Mouse (Mus musculus) ES-Bruce4 (cell line): ENCODE results near the gene Tap1. TPM values are rescaled to one million over a fixed set of nuclear protein-coding genes. Genes with fewer than 3 reads are reported as not detected.

Experiments used
- H3K27ac ChIP-seq: 2 replicates; pipeline ENCODE4 v1.5.1; 2012; ENCODE audit warnings: low read length, inconsistent platforms; ENCODE audit not compliant: insufficient read depth
- H3K27me3 ChIP-seq: 2 replicates; pipeline ENCODE4 v1.6.1; 2012; ENCODE audit warnings: mild to moderate bottlenecking, low read length, inconsistent platforms; ENCODE audit not compliant: control insufficient read depth, poor library complexity, insufficient read depth, severe bottlenecking
- H3K36me3 ChIP-seq: 2 replicates; pipeline ENCODE4 v1.6.1; 2012; ENCODE audit warnings: inconsistent platforms, mild to moderate bottlenecking, low read length, moderate library complexity; ENCODE audit not compliant: control insufficient read depth, poor library complexity, insufficient read depth, severe bottlenecking
- H3K4me1 ChIP-seq: one replicate; pipeline ENCODE4 v1.8.1; 2011; ENCODE audit warnings: low read length; ENCODE audit not compliant: control insufficient read depth, insufficient read depth
- H3K4me3 ChIP-seq: 2 replicates; pipeline ENCODE4 v1.5.1; 2011; ENCODE audit warnings: low read depth, mild to moderate bottlenecking, low read length
- H3K9ac ChIP-seq: 2 replicates; pipeline ENCODE4 v1.6.1; 2012; ENCODE audit warnings: low read depth, mild to moderate bottlenecking, inconsistent platforms; ENCODE audit not compliant: poor library complexity, severe bottlenecking
- H3K9me3 ChIP-seq: replicated peaks from 2 replicates; pipeline ENCODE4 v1.6.1; 2012; ENCODE audit warnings: mild to moderate bottlenecking, low read length, inconsistent platforms; ENCODE audit not compliant: control insufficient read depth, poor library complexity, insufficient read depth, severe bottlenecking
- CTCF ChIP-seq: IDR thresholded peaks from one replicate; pipeline ENCODE4 v1.8.1; 2011; ENCODE audit warnings: low read depth, low read length
- EP300 ChIP-seq: IDR thresholded peaks from 2 replicates; pipeline ENCODE4 v1.6.1; 2011; ENCODE audit warnings: low read depth, low read length; ENCODE audit not compliant: insufficient read depth
- POLR2A ChIP-seq: IDR thresholded peaks from one replicate; pipeline ENCODE4 v1.8.1; 2011; ENCODE audit warnings: low read length; ENCODE audit not compliant: insufficient read depth
- polyA plus RNA-seq: library from polyadenylated mRNA; stranded (reverse); fragments of >200 nt; gene quantifications from 2 replicates; pipeline ENCODE4 v1.2.4, GENCODE M21; 2011; ENCODE audit warnings: low read depth; ENCODE audit not compliant: missing spikeins, insufficient read depth, insufficient read length

Tap1 gene
- polyA plus RNA-seq, 1 experiment, result 24.6 TPM

DNA sequence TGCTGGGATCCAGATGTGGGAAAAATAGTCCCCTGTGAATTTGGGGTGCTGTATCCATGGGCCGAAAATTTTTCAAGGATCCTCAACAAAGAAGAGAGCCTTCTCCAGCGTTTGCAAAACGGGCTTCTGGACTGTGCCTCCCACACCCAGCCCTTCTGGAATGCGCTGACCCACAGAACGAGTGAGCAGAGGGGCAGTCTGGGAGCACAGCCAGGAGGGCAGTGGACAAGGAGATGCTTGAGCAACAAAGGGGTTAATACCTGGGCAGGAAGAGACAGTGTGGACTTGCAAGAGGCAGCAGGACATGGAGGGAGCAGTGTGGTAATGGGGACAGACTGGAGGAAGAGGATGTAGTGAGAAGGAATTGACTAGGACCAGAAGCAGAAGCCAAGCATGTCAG is 31.8 kb upstream of the Tap1 start:
- Histone ChIP-seq H3K27me3 (no peaks in the 10 kb centered on the region), H3K27ac (no peak overlapping the region), H3K4me3 (no peak overlapping the region), H3K9me3 (no peaks in the 10 kb centered on the region), H3K4me1 (no peaks in the 10 kb centered on the region), H3K9ac (no peak overlapping the region), H3K36me3 (no peaks in the 10 kb centered on the region)
- TF ChIP-seq CTCF, result no peak
- no peak for TF ChIP-seq EP300
- no peak for TF ChIP-seq POLR2A

DNA sequence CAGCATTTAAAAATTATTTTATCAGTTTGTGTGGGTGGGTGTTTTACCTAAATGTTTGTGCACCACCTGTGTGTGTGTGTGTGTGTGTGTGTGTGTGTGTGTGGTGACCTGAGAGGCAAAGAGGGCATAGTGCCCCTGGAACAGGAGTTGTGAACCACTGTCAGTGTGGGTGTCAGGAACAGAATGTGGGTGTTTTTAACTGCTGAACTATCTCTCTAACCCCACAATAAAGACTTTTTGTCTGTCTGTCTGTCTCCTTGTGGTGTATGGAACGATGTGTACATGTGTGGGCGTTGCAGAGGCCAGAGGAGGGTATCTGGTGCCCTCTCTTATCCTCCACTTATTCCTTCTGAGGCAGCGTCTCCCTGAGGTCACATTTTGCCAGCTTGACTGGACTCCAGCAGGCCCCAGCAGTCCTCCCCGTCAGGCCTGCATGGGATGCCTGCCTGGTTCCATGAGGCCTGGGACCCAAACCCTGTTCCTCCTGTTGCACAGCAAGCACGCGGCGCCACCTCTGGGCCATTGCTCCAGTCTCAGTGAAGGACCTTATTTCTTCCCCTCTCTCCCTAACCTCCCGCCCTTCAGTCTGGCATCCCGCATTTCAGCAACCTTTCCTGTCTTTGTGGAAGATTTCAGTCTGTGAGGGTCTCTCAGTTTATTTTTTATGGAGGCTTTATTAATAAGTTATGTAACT is 23.0 kb upstream of the Tap1 start:
- Histone ChIP-seq H3K4me3 (no peak overlapping the region), H3K9me3 (no peaks in the 10 kb centered on the region), H3K4me1 (peaks cover 2% of the 10 kb centered on the region), H3K9ac (no peak overlapping the region), H3K27me3 (no peaks in the 10 kb centered on the region), H3K27ac (no peak overlapping the region), H3K36me3 (no peaks in the 10 kb centered on the region)
- TF ChIP-seq CTCF, result peak; percentile 65
- no peak for TF ChIP-seq EP300
- no peak for TF ChIP-seq POLR2A

DNA sequence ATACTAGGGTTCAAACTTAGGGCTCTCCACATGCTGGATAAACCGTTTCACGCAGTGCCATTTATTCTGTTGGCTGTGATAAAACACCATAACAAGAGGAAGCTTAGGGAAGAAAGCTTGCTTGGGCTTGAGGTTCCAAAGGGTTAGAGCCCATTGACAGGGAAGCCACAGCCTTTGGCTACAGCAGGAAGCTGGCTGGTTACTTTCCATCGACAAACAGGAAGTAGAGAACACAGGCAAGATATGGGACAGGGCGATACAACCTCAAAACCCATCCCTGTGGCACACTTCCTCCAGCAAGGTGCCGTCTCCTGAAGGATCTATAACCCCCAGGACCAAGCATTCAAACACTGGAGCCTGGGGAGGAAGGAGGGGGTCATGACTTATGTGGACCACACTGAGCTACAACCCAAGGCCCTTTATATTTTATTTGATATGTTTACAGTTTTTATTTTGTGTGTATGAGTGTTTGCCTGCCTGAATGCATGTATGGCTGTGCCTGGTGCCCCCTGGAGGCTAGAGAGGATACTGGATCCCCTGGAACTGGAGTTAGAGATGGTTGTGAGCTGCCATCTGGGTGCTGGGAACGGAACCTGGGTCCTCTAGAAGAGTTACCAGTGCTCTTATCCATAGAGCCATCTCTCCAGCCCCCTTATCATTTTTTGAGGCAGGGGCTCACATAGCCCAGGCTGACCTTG is 22.2 kb upstream of the Tap1 start:
- no peaks in the 10 kb centered on the region for H3K36me3 ChIP-seq
- no peak overlapping the region for H3K9ac ChIP-seq
- no peak overlapping the region for H3K27ac ChIP-seq
- no peak overlapping the region for H3K4me3 ChIP-seq
- TF ChIP-seq EP300 (no peak), CTCF (peak; percentile 61), POLR2A (no peak)
- no peaks in the 10 kb centered on the region for H3K27me3 ChIP-seq
- peaks cover 2% of the 10 kb centered on the region for H3K4me1 ChIP-seq
- no peaks in the 10 kb centered on the region for H3K9me3 ChIP-seq

DNA sequence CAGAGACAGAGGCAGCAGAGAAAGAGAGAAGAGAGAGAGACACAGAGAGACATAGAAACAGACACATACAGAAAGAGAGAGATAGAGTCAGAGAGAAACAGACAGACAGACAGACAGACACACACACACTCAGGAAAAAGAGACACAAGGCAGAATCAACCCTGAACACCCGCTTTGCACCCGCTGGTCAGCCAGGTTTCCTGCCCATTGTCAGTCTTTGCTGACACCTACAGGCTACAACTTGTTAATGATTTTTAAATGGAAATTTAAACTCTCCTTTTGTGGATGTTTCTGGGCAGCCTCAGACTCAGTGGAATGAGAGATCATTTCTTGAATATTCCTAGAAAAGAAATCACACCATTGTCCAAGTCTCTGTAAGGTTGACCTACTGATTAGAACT is 18.1 kb upstream of the Tap1 start:
- Histone ChIP-seq H3K36me3 (no peaks in the 10 kb centered on the region), H3K9me3 (peaks cover 5% of the 10 kb centered on the region), H3K4me1 (no peaks in the 10 kb centered on the region), H3K27ac (no peak overlapping the region), H3K4me3 (no peak overlapping the region), H3K9ac (no peak overlapping the region), H3K27me3 (no peaks in the 10 kb centered on the region)
- peak; percentile 54 for TF ChIP-seq CTCF
- TF ChIP-seq EP300, result no peak

DNA sequence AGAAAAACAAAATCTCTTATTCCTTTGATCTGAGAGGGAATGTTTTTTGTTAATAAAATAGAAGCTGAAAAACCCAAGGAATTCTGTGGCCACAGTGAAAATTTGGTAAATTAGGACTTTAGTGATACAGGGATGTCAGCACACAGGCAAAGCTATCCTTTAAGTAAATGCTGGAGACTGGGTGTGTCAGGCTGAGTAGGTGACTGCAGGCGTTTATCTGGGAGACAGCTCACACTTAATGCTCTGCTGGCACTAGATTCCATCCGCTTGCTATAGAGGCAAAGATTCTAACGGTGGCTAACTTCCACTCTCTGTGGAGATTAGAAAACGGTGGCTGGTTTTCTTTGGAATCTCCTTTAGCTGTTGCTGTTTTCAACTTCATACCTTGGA is 16.9 kb upstream of the Tap1 start:
- no peak overlapping the region for H3K9ac ChIP-seq
- H3K9me3 ChIP-seq, result peaks cover 5% of the 10 kb centered on the region
- H3K36me3 ChIP-seq, result no peaks in the 10 kb centered on the region
- H3K4me1 ChIP-seq, result no peaks in the 10 kb centered on the region
- H3K27ac ChIP-seq, result no peak overlapping the region
- H3K27me3 ChIP-seq, result no peaks in the 10 kb centered on the region
- no peak for TF ChIP-seq EP300
- no peak for TF ChIP-seq CTCF
- TF ChIP-seq POLR2A, result no peak
- no peak overlapping the region for H3K4me3 ChIP-seq

DNA sequence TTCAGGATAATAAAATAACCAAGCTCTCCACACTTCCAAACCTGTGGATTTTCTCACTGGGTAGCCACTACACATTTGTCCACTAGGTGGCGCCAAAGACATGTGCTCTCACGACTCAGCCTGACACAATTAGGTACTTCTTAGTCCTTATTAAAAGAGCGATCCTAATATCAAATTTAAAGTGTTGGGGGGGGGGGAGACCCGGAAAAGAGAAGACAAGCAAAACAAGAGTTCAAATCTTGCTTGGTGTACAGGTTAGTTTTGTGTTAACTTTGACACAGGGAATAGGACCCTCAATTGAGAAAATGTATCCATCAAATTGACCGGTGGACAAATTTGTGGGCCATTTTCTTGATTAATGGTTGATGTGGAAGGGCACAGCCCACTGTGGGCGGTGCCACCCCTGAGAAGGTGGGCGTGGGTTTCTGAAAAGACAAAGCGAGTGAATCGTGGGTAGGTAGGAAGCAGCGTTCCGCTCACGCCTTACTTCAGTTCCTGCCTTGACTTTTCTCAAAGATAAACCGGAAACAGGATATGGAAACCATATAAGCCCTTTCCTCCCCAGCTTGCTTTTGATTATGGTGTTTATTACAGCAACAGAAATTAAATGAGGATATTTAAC is 16.4 kb upstream of the Tap1 start:
- peak; percentile 43 for TF ChIP-seq CTCF
- no peak for TF ChIP-seq POLR2A
- H3K27ac ChIP-seq, result no peak overlapping the region
- H3K4me1 ChIP-seq, result no peaks in the 10 kb centered on the region
- H3K9me3 ChIP-seq, result peaks cover 5% of the 10 kb centered on the region
- no peaks in the 10 kb centered on the region for H3K27me3 ChIP-seq
- no peak overlapping the region for H3K9ac ChIP-seq
- no peak overlapping the region for H3K4me3 ChIP-seq
- no peaks in the 10 kb centered on the region for H3K36me3 ChIP-seq
